Mouse (Mus musculus) midbrain, embryonic 14.5 days (tissue): ENCODE data around the gene Cpsf3. TPM values are rescaled to one million over a fixed set of nuclear protein-coding genes. Genes with fewer than 3 reads are reported as not detected.

Source experiments
- ATAC-seq: fragments of 200-750 bp; cut with Nextera tagmentation; 2 replicates; pipeline ENCODE4 v1.8.0; 2017; ENCODE audit warnings: moderate number of reproducible peaks, moderate library complexity; ENCODE audit not compliant: low FRiP score, low TSS enrichment
- DNase-seq: peaks from one replicate; pipeline ENCODE4 v3.0.0-alpha.2; 2015
- H3K27ac ChIP-seq: fragments of 300-500 bp; sonication (generic); replicated peaks from 2 replicates; pipeline ENCODE4 v1.5.1; 2014; ENCODE audit warnings: mild to moderate bottlenecking, low read depth, low read length, moderate library complexity
- H3K27me3 ChIP-seq: fragments of 300-500 bp; sonication (generic); 2 replicates; pipeline ENCODE4 v1.6.1; 2014; ENCODE audit warnings: low read length, control low read depth, mixed read lengths; ENCODE audit not compliant: control insufficient read depth, insufficient read depth
- H3K36me3 ChIP-seq: fragments of 300-500 bp; sonication (generic); 2 replicates; pipeline ENCODE4 v1.6.1; 2014; ENCODE audit warnings: low read length, control low read depth; ENCODE audit not compliant: control insufficient read depth, insufficient read depth
- H3K4me1 ChIP-seq: fragments of 300-500 bp; sonication (generic); 2 replicates; pipeline ENCODE4 v1.6.1; 2014; ENCODE audit warnings: mild to moderate bottlenecking, antibody characterized with exemption, low read length, control low read depth; ENCODE audit not compliant: control insufficient read depth, insufficient read depth
- H3K4me2 ChIP-seq: fragments of 300-500 bp; sonication (generic); 2 replicates; pipeline ENCODE4 v1.6.1; 2014; ENCODE audit warnings: mild to moderate bottlenecking, low read length, moderate library complexity
- H3K4me3 ChIP-seq: fragments of 300-500 bp; sonication (generic); replicated peaks from 2 replicates; pipeline ENCODE4 v1.5.1; 2014; ENCODE audit warnings: low read depth, low read length
- H3K9ac ChIP-seq: fragments of 300-500 bp; sonication (generic); replicated peaks from 2 replicates; pipeline ENCODE4 v1.6.1; 2014; ENCODE audit warnings: mild to moderate bottlenecking, low read length, moderate library complexity
- H3K9me3 ChIP-seq: fragments of 300-500 bp; sonication (generic); 2 replicates; pipeline ENCODE4 v1.6.1; 2016; ENCODE audit warnings: low read length, control low read depth, mixed read lengths; ENCODE audit not compliant: control insufficient read depth
- WGBS: fragments of 180-500 bp; shearing (Covaris S2); extraction: QIAGEN DNeasy Blood & Tissue Kit; methylation state at CpG from one replicate; pipeline ENCODE4 v1.1.7; 2014; 5-methylcytosine and 5-hydroxymethylcytosine counted together
- polyA plus RNA-seq: library from polyadenylated mRNA; unstranded; fragments of >200 nt; fragmentation: Nextera tagmentation; extraction: Ambion mirVana; gene quantifications from 2 replicates; pipeline ENCODE4 v1.2.1, GENCODE M21; 2014

Gene Cpsf3
- polyA plus RNA-seq, 1 experiment from 2014 or later, result 107 TPM

- H3K9ac ChIP-seq, result no peak overlapping the region
- H3K9me3 ChIP-seq, result no peaks in the 10 kb centered on the region
- no peak for ATAC-seq
- H3K27me3 ChIP-seq, result no peaks in the 10 kb centered on the region
- H3K27ac ChIP-seq, result no peak overlapping the region
- H3K4me2 ChIP-seq, result no peak overlapping the region
- no peak for DNase-seq
- no peaks in the 10 kb centered on the region for H3K4me1 ChIP-seq
- H3K36me3 ChIP-seq, result peaks cover 81% of the 10 kb centered on the region
- 89% methylated on average over 3 of the region's 3 CpGs for WGBS
- no peak overlapping the region for H3K4me3 ChIP-seq
Observed at GRCm38 (mm10) chr12:21264970-21265369, 20.2 kb upstream of the Cpsf3 start.

GRCm38 (mm10) chr12:21265501-21265900, 19.7 kb upstream of the Cpsf3 start:
- H3K36me3 ChIP-seq, result peaks cover 81% of the 10 kb centered on the region
- H3K9me3 ChIP-seq, result no peaks in the 10 kb centered on the region
- no peak overlapping the region for H3K4me2 ChIP-seq
- H3K27me3 ChIP-seq, result no peaks in the 10 kb centered on the region
- no peak for ATAC-seq
- 93% methylated on average over 4 of the region's 4 CpGs for WGBS
- no peak for DNase-seq
- H3K4me1 ChIP-seq, result no peaks in the 10 kb centered on the region
- H3K4me3 ChIP-seq, result no peak overlapping the region
- H3K9ac ChIP-seq, result no peak overlapping the region
- H3K27ac ChIP-seq, result no peak overlapping the region

GRCm38 (mm10) chr12:21265946-21266783, 19.0 kb upstream of the Cpsf3 start:
- Histone ChIP-seq H3K9me3 (no peaks in the 10 kb centered on the region), H3K9ac (no peak overlapping the region), H3K27me3 (no peaks in the 10 kb centered on the region), H3K4me1 (no peaks in the 10 kb centered on the region), H3K4me3 (no peak overlapping the region), H3K36me3 (peaks cover 84% of the 10 kb centered on the region), H3K4me2 (no peak overlapping the region), H3K27ac (no peak overlapping the region)
- DNase-seq, result peak; percentile 83
- peak; percentile 87 for ATAC-seq
- WGBS, result 78% methylated on average over 14 of the region's 14 CpGs

- WGBS, result 93% methylated on average over 2 of the region's 2 CpGs
- DNase-seq (no peak), ATAC-seq (no peak; the same call in 1 of the 2 replicates)
- Histone ChIP-seq H3K27me3 (no peaks in the 10 kb centered on the region), H3K4me3 (no peak overlapping the region), H3K9ac (no peak overlapping the region), H3K27ac (no peak overlapping the region), H3K4me2 (no peak overlapping the region), H3K4me1 (no peaks in the 10 kb centered on the region), H3K9me3 (no peaks in the 10 kb centered on the region), H3K36me3 (peaks cover 85% of the 10 kb centered on the region)
Observed at GRCm38 (mm10) chr12:21266784-21267098, 18.4 kb upstream of the Cpsf3 start.

- Histone ChIP-seq H3K9me3 (no peaks in the 10 kb centered on the region), H3K9ac (no peak overlapping the region), H3K4me1 (no peaks in the 10 kb centered on the region), H3K36me3 (peaks cover 84% of the 10 kb centered on the region), H3K4me2 (no peak overlapping the region), H3K27me3 (no peaks in the 10 kb centered on the region), H3K27ac (no peak overlapping the region), H3K4me3 (no peak overlapping the region)
- 95% methylated on average over 8 of the region's 8 CpGs for WGBS
- DNase-seq (no peak), ATAC-seq (no peak)
Observed at GRCm38 (mm10) chr12:21268083-21268616, 17.0 kb upstream of the Cpsf3 start.

GRCm38 (mm10) chr12:21274446-21274845, 10.7 kb upstream of the Cpsf3 start:
- DNase-seq, result no peak
- no peak for ATAC-seq

GRCm38 (mm10) chr12:21277352-21277864, 7.8 kb upstream of the Cpsf3 start:
- no peak overlapping the region for H3K4me2 ChIP-seq
- 88% methylated on average over 1 of the region's 1 CpGs for WGBS
- no peak overlapping the region for H3K4me3 ChIP-seq
- no peaks in the 10 kb centered on the region for H3K27me3 ChIP-seq
- H3K9ac ChIP-seq, result no peak overlapping the region
- H3K36me3 ChIP-seq, result peaks cover 16% of the 10 kb centered on the region
- ATAC-seq (no peak), DNase-seq (no peak)
- H3K9me3 ChIP-seq, result no peaks in the 10 kb centered on the region
- H3K4me1 ChIP-seq, result no peaks in the 10 kb centered on the region
- H3K27ac ChIP-seq, result no peak overlapping the region

More at GRCm38 (mm10) chr12:21274446-21274845, 10.7 kb upstream of the Cpsf3 start:
- Histone ChIP-seq H3K27me3 (no peaks in the 10 kb centered on the region), H3K36me3 (peaks cover 45% of the 10 kb centered on the region), H3K9ac (no peak overlapping the region), H3K4me2 (no peak overlapping the region), H3K27ac (no peak overlapping the region), H3K4me3 (no peak overlapping the region), H3K9me3 (no peaks in the 10 kb centered on the region), H3K4me1 (no peaks in the 10 kb centered on the region)
- WGBS, result 78% methylated on average over 7 of the region's 7 CpGs

GRCm38 (mm10) chr12:21285508-21286242, 484 bp downstream of the Cpsf3 start:
- peak overlapping the region; percentile 75 for H3K9ac ChIP-seq
- peaks cover 17% of the 10 kb centered on the region for H3K36me3 ChIP-seq
- H3K27ac ChIP-seq, result peak overlapping the region; percentile 90
- DNase-seq (no peak), ATAC-seq (peak; percentile 6)
- H3K9me3 ChIP-seq, result no peaks in the 10 kb centered on the region
- no peaks in the 10 kb centered on the region for H3K27me3 ChIP-seq
- H3K4me3 ChIP-seq, result peak overlapping the region; percentile 80
- WGBS, result under 1% methylated on average over 47 of the region's 47 CpGs
- H3K4me1 ChIP-seq, result peaks cover 20% of the 10 kb centered on the region
- peak overlapping the region; percentile 87 for H3K4me2 ChIP-seq
